7 mouse cellular contexts compared by ENCODE assay signal in genomic region chr3:122275111-122275510, GRCm38 (mm10). TPM values are rescaled to one million over a fixed set of nuclear protein-coding genes. Genes with fewer than 3 reads are reported as not detected.
A peak's percentile ranks its signal among the peaks of the same experiment; 100 is the strongest.
DNase-seq lines count a peak whose midpoint lies in the region; ATAC-seq and TF ChIP-seq lines count a peak whose summit lies in the region.

No protein-coding gene starts in this region.

- intact Hi-C loops in left cerebral cortex, postnatal 4 days (cut with DNase I): no loop called here

- DNase-seq in neural tube, embryonic 11.5 days (ENCODE audit: low spot score): no peak
- DNase-seq in neural tube, embryonic 10.5 days (ENCODE audit: extremely low spot score, low spot score): no peak
- DNase-seq in liver, embryonic 14.5 days (ENCODE audit: low read depth in 3 of 3, low spot score in 3 of 3): no peak
- no peak for DNase-seq in left cerebral cortex, adult 9 months (ENCODE audit: low spot score in 2 of 2)
- no peak for DNase-seq in left cerebral cortex, postnatal 4 days

- 71% methylated on average over 10 of the region's 10 CpGs for WGBS in neural tube, embryonic 11.5 days
- WGBS in forebrain, embryonic 16.5 days: 71% methylated on average over 10 of the region's 10 CpGs
- 64% methylated on average over 10 of the region's 10 CpGs for WGBS in liver, embryonic 14.5 days (ENCODE audit: insufficient replicate concordance)

- peaks cover 5% of the 10 kb centered on the region for H3K36me3 ChIP-seq in neural tube, embryonic 11.5 days (ENCODE audit: control insufficient read depth, insufficient read depth, low read length)
- peaks cover 3% of the 10 kb centered on the region; the same call in 1 of the 2 replicates for H3K36me3 ChIP-seq in forebrain, embryonic 16.5 days (ENCODE audit: control insufficient read depth, insufficient read depth)
- peaks cover 47% of the 10 kb centered on the region for H3K36me3 ChIP-seq in liver, embryonic 14.5 days (replicated peaks; ENCODE audit: control insufficient read depth, insufficient read depth, low read depth)

- H3K4me1 ChIP-seq in neural tube, embryonic 11.5 days (ENCODE audit: control insufficient read depth, insufficient read depth, low read length): peaks cover 15% of the 10 kb centered on the region
- H3K4me1 ChIP-seq in forebrain, embryonic 16.5 days (replicated peaks; ENCODE audit: control insufficient read depth, insufficient read depth, low read length): peaks cover 34% of the 10 kb centered on the region
- peaks cover 18 to 25% of the 10 kb centered on the region in 2 experiments for H3K4me1 ChIP-seq in liver, embryonic 14.5 days (replicated peaks; ENCODE audit: control insufficient read depth in 2 of 2, insufficient read depth in 2 of 2, low read length in 1 of 2)

- no peaks in the 10 kb centered on the region for H3K27me3 ChIP-seq in neural tube, embryonic 11.5 days (ENCODE audit: control insufficient read depth, insufficient read depth, low read length)
- H3K27me3 ChIP-seq in forebrain, embryonic 16.5 days (replicated peaks; ENCODE audit: control insufficient read depth, insufficient read depth, low read length): no peaks in the 10 kb centered on the region
- H3K27me3 ChIP-seq in liver, embryonic 14.5 days (ENCODE audit: control insufficient read depth, insufficient read depth, low read length): no peaks in the 10 kb centered on the region

- no peaks in the 10 kb centered on the region for H3K9me3 ChIP-seq in neural tube, embryonic 11.5 days (ENCODE audit: control insufficient read depth, low read length)
- no peaks in the 10 kb centered on the region for H3K9me3 ChIP-seq in forebrain, embryonic 16.5 days (ENCODE audit: control insufficient read depth, low read length)
- H3K9me3 ChIP-seq in liver, embryonic 14.5 days (ENCODE audit: control insufficient read depth, low read length): no peaks in the 10 kb centered on the region

- no peak for ATAC-seq in neural tube, embryonic 11.5 days (ENCODE audit: insufficient read depth, low FRiP score, low TSS enrichment)
- no peak for ATAC-seq in forebrain, embryonic 16.5 days
- no peak for ATAC-seq in liver, embryonic 14.5 days (ENCODE audit: insufficient read depth)
- ATAC-seq in frontal cortex, adult (ENCODE audit: low TSS enrichment): no peak

- no peak overlapping the region for H3K27ac ChIP-seq in neural tube, embryonic 11.5 days (ENCODE audit: low read depth, low read length)
- H3K27ac ChIP-seq in forebrain, embryonic 16.5 days (ENCODE audit: low read length): no peak overlapping the region
- no peak overlapping the region for H3K27ac ChIP-seq in liver, embryonic 14.5 days

- TF ChIP-seq EP300 in liver, embryonic 14.5 days (IDR thresholded peaks at IDR 0.05; ENCODE audit: low read depth): no peak

- no peak for TF ChIP-seq CTCF in liver, embryonic 14.5 days (IDR thresholded peaks at IDR 0.05; ENCODE audit: low read depth)

- peak overlapping the region; percentile 64 for H3K4me2 ChIP-seq in neural tube, embryonic 11.5 days (ENCODE audit: low read depth)
- H3K4me2 ChIP-seq in forebrain, embryonic 16.5 days (ENCODE audit: low read length): peak overlapping the region; percentile 94
- peak overlapping the region; percentile 75 for H3K4me2 ChIP-seq in liver, embryonic 14.5 days (ENCODE audit: low read depth)

- peak overlapping the region; percentile 73 for H3K4me3 ChIP-seq in neural tube, embryonic 11.5 days (ENCODE audit: low read depth, low read length)
- H3K4me3 ChIP-seq in forebrain, embryonic 16.5 days (replicated peaks; ENCODE audit: low read length): peak overlapping the region; percentile 97
- peak overlapping the region; percentile 70 to 99 for H3K4me3 ChIP-seq in liver, embryonic 14.5 days (ENCODE audit: insufficient read depth in 1 of 2, low read depth in 2 of 2, low read length in 2 of 2)

- H3K9ac ChIP-seq in neural tube, embryonic 11.5 days (ENCODE audit: low read length): peak overlapping the region; percentile 75; the same call in 1 of the 2 replicates
- peak overlapping the region; percentile 93; the same call in 1 of the 2 replicates for H3K9ac ChIP-seq in forebrain, embryonic 16.5 days (replicated peaks; ENCODE audit: low read depth, low read length)
- peak overlapping the region; percentile 97 for H3K9ac ChIP-seq in liver, embryonic 14.5 days (replicated peaks)

RNA-seq across cellular contexts. Expression of gene Dnttip2, which starts 0.9 kb away (rescaled TPM):
- 83.2 and 87.4 TPM in 2 replicates for polyA plus RNA-seq in neural tube, embryonic 11.5 days (2014; fragmentation: Nextera tagmentation; extraction: Ambion mirVana)
- polyA plus RNA-seq in forebrain, embryonic 16.5 days (2015; fragmentation: Nextera tagmentation; extraction: Ambion mirVana): 51.9 and 59.4 TPM in 2 replicates
- 12.2 and 24.0 TPM in 2 replicates for polyA plus RNA-seq in liver, embryonic 14.5 days (2012; rRNA removed)
- 36.5 and 37.0 TPM in 2 replicates for polyA plus RNA-seq in liver, embryonic 14.5 days (2014; fragmentation: Nextera tagmentation; extraction: Ambion mirVana)
- 10 to 100 TPM; 31.7 to 33.3 TPM for total RNA-seq in left cerebral cortex, postnatal 4 days (2021)

RNA-seq across cellular contexts. Expression of gene Bcar3, which starts 18.8 kb away (rescaled TPM):
- 12.4 and 14.9 TPM in 2 replicates for polyA plus RNA-seq in neural tube, embryonic 11.5 days (2014; fragmentation: Nextera tagmentation; extraction: Ambion mirVana)
- polyA plus RNA-seq in forebrain, embryonic 16.5 days (2015; fragmentation: Nextera tagmentation; extraction: Ambion mirVana): 5.3 and 5.6 TPM in 2 replicates
- polyA plus RNA-seq in liver, embryonic 14.5 days (2012; rRNA removed): 3.5 and 4.2 TPM in 2 replicates
- 3.1 and 3.5 TPM in 2 replicates for polyA plus RNA-seq in liver, embryonic 14.5 days (2014; fragmentation: Nextera tagmentation; extraction: Ambion mirVana)
- total RNA-seq in left cerebral cortex, postnatal 4 days (2021): 1 to 10 TPM; 4.7 to 7.0 TPM

RNA-seq across cellular contexts. Expression of gene Gclm, which starts 29.8 kb away (rescaled TPM):
- polyA plus RNA-seq in neural tube, embryonic 11.5 days (2014; fragmentation: Nextera tagmentation; extraction: Ambion mirVana): 52.0 and 55.3 TPM in 2 replicates
- polyA plus RNA-seq in forebrain, embryonic 16.5 days (2015; fragmentation: Nextera tagmentation; extraction: Ambion mirVana): 51.2 TPM in 2 replicates
- 95.7 and 140 TPM in 2 replicates for polyA plus RNA-seq in liver, embryonic 14.5 days (2012; rRNA removed)
- 360 and 422 TPM in 2 replicates for polyA plus RNA-seq in liver, embryonic 14.5 days (2014; fragmentation: Nextera tagmentation; extraction: Ambion mirVana)
- total RNA-seq in left cerebral cortex, postnatal 4 days (2021): 10 to 100 TPM; 59.5 to 79.0 TPM
